Mouse (Mus musculus) monocyte, adult 5-6 weeks (primary cell): ENCODE data around the gene Fgd2. TPM values are rescaled to one million over a fixed set of nuclear protein-coding genes. Genes with fewer than 3 reads are reported as not detected.
A peak's percentile ranks its signal among the peaks of the same experiment; 100 is the strongest.

Experiments
- ATAC-seq: fragments of 153-309, 156-312 bp; replicated peaks from 2 replicates; pipeline ENCODE4 v1.8.0; 2017; ENCODE audit warnings: mild to moderate bottlenecking; ENCODE audit not compliant: low TSS enrichment, insufficient number of reproducible peaks, severe bottlenecking, poor library complexity, low FRiP score
- total RNA-seq: library from RNA; stranded (forward); fragments of 200-1000, 200-491, 200-594 nt; gene quantifications from 3 replicates; pipeline ENCODE4 v1.2.3, GENCODE M21; 2017

The Fgd2 gene
- total RNA-seq, 1 experiment from 2014 or later: 79.1 TPM

- no peak for ATAC-seq
Measured at GRCm38 (mm10) chr17:29411821-29412425, 51.2 kb downstream of the Fgd2 start.

GRCm38 (mm10) chr17:29414566-29414965, 53.9 kb downstream of the Fgd2 start:
- peak; percentile 60; the same call in 1 of the 2 replicates for ATAC-seq

GRCm38 (mm10) chr17:29415761-29416662, 55.3 kb downstream of the Fgd2 start:
- peak; percentile 77 for ATAC-seq

- ATAC-seq: no peak
Measured at GRCm38 (mm10) chr17:29416757-29417156, 56.0 kb downstream of the Fgd2 start.

- ATAC-seq: no peak
Measured at GRCm38 (mm10) chr17:29418758-29419380, 58.2 kb downstream of the Fgd2 start.

- no peak for ATAC-seq
Measured at GRCm38 (mm10) chr17:29419976-29420739, 59.4 kb downstream of the Fgd2 start.

GRCm38 (mm10) chr17:29421319-29421718, 60.6 kb downstream of the Fgd2 start:
- ATAC-seq: no peak

- no peak for ATAC-seq
Measured at GRCm38 (mm10) chr17:29422337-29422736, 61.6 kb downstream of the Fgd2 start.

GRCm38 (mm10) chr17:29422912-29423504, 62.3 kb downstream of the Fgd2 start:
- no peak for ATAC-seq

GRCm38 (mm10) chr17:29423991-29424390, 63.3 kb downstream of the Fgd2 start:
- ATAC-seq: no peak

GRCm38 (mm10) chr17:29425345-29425744, 64.6 kb downstream of the Fgd2 start:
- ATAC-seq: no peak

- ATAC-seq: no peak
Measured at GRCm38 (mm10) chr17:29428213-29428612, 67.5 kb downstream of the Fgd2 start.

GRCm38 (mm10) chr17:29428826-29429225, 68.1 kb downstream of the Fgd2 start:
- ATAC-seq: no peak

Other genes with a start within 250 kb of the Fgd2 start
- 19.9 to 98.4 TPM (median 83.3 TPM) in 3 replicates for gene Rab44, start 246.8 kb upstream of the Fgd2 start, total RNA-seq
- 2.1 TPM in 1 of 3 replicates, not detected in the others for gene Cpne5, start 122.7 kb upstream of the Fgd2 start, total RNA-seq
- gene Ppil1, start 96.7 kb upstream of the Fgd2 start, total RNA-seq: 12.7 to 24.2 TPM (median 17.9 TPM) in 3 replicates
- gene BC004004, start 92.1 kb upstream of the Fgd2 start, total RNA-seq: 67.0 to 84.4 TPM (median 75.3 TPM) in 3 replicates
- gene Pi16, start 43.2 kb upstream of the Fgd2 start, total RNA-seq: 16.9 to 37.3 TPM (median 22.0 TPM) in 3 replicates
- gene Mtch1, start 13.0 kb upstream of the Fgd2 start, total RNA-seq: 56.3 to 71.0 TPM (median 67.0 TPM) in 3 replicates
- gene Pim1, start 129.8 kb downstream of the Fgd2 start, total RNA-seq: 698 to 1,062 TPM (median 980 TPM) in 3 replicates
- gene Gm17657, start 188.7 kb downstream of the Fgd2 start, total RNA-seq: not detected in 3 replicates
- 7.9 to 22.0 TPM (median 8.4 TPM) in 3 replicates for gene Tbc1d22b, start 188.9 kb downstream of the Fgd2 start, total RNA-seq
- gene Tmem217, start 191.5 kb downstream of the Fgd2 start, total RNA-seq: not detected in 3 replicates